Mouse (Mus musculus) brain, embryonic 14.5 days (tissue): ENCODE measurements around the gene B3gntl1. TPM values are rescaled to one million over a fixed set of nuclear protein-coding genes. Genes with fewer than 3 reads are reported as not detected.

Source experiments
- DNase-seq: peaks from one replicate; pipeline ENCODE4 v3.0.0-alpha.2; 2011; ENCODE audit warnings: low read depth
- CTCF ChIP-seq: fragments of 200-500 bp; IDR thresholded peaks from 2 replicates; pipeline ENCODE4 v1.5.1; 2012; ENCODE audit warnings: inconsistent platforms, mild to moderate bottlenecking, moderate library complexity, borderline replicate concordance; ENCODE audit not compliant: insufficient read depth, insufficient read length; ENCODE audit errors: extremely low read depth
- POLR2A ChIP-seq: fragments of 200-500 bp; IDR thresholded peaks from 2 replicates; pipeline ENCODE4 v1.6.1; 2012; ENCODE audit warnings: mild to moderate bottlenecking, inconsistent platforms, borderline replicate concordance; ENCODE audit not compliant: poor library complexity, insufficient read depth, insufficient read length, severe bottlenecking; ENCODE audit errors: extremely low read depth
- polyA plus RNA-seq: library from polyadenylated mRNA; depleted of rRNA; stranded (reverse); fragments of >200 nt; gene quantifications from 2 replicates; pipeline ENCODE4 v1.2.3, GENCODE M21; 2012

The B3gntl1 gene
- polyA plus RNA-seq, 1 experiment, result 8.5 TPM

DNA sequence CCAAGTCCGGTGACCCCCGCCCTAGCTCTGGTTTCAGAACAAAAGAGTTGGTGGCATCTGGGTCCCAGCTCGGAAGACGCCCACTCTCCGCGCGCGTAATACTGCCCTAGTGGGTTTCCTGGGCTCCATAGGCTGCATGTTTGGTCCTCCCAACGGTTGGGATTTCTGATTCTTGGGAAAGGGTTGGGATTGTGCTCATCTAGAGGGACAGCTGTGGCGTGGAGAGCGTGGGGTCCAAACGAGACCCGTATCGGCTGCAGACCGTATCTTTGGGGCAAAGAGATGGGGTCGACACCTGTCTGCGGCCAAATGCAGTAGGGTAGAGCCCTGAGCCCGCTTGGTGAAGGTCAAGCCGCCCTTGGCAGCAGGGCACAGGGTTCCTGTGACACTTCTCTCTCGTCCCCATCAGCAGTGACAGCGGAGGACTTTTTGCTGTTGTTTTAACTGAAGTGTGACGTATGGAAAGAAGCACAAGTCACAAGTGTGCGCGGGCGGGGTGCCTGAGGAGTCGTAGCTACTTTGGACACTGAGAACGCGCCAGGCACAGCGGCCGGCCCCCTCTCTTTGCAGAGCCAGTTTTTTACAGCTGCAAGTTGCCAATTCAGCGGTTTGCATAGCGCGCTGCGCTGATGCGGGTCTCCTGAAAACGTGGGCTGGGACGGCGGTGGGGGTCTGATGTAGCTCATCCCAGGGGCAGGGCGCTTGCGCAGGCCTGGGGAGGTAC, 30.1 kb upstream of the B3gntl1 start:
- TF ChIP-seq POLR2A, result no peak
- TF ChIP-seq CTCF, result no peak
- peak; percentile 46 for DNase-seq

DNA sequence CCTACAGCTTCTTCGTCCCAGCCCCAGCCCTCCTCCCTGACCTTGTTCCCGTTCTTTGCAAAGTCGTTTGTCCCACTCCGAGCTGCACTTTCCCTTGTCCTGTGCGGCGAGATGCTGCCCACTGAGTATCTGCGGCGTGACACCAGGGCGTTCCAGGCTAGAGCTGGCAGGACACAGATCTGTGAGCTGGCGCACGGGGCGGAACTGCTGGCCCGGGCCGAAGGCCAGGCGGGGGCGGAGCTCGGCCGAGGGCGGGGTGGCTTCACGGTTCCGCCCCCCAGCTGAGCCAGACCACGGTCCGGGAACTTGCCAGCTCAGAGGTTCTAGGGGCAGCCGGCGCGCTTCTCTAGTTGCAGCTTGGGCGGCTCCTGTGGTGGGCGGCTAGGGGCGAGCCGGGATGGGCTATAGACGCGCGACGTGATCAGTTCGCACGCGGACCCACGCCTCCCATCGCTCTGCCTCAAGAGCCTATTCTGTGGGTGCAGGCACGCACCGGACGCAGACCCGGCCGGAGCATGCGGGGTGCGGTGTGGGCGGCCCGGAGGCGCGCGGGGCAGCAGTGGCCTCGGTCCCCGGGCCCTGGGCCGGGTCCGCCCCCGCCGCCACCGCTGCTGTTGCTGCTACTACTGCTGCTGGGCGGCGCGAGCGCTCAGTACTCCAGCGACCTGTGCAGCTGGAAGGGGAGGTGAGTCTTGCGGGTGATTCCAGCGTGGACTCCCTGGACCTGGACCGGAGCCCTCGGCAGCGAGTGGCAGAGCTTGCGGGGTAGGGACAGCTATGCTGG, 29.4 kb upstream of the B3gntl1 start:
- DNase-seq, result peak; percentile 84
- TF ChIP-seq POLR2A (no peak), CTCF (no peak)

DNA sequence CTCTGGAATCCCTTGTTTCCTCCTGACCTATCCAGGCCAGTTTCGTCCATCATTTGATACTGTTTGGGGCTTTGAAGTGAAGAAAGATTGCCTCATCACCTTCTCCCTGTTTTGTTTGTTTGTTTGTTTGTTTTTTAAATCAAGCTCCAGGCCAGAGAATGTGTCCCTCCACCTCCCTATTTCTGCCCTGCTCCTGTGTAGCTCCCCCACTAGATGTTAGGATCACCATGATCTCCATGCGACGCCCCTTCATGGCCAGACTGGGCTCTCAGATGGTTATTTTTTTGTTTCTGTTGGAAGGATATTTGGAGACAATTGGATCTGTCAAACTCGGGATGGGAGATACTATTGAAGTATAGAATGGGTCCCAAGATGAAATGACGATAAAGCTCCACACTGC, 28.3 kb upstream of the B3gntl1 start, which contains the start of gene Metrnl:
Metrnl (plus strand) TSS at position 301 of the 400 bp plus-strand sequence.
- no peak for TF ChIP-seq CTCF
- no peak for TF ChIP-seq POLR2A
- DNase-seq, result no peak

DNA sequence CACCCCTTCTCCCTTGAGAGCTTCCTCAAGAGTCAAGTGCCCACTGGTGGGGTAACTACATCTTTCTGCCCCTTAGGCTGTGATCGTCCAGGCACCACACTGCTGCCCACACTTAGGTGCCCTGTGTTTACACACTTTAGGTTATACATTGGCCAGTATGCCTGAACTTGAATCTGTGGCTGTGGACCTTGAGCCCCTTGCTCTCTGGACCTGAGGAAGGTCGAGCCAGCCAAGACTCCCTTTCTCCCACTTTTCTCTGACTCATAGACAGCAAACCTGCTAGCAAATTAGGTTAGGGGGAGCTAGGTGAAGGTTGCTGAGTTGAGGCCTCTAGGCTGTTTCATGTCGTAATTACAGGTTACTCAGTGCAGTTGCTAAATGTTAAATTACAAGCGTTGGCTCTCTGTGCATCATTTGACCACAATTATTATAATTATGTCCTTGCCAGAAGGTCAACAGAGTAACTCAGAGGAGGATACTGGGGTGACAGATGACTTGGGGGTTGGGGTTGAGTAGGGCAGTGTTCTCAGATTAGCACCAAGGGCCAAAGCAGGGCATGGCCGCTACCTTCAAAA, 25.5 kb upstream of the B3gntl1 start:
- TF ChIP-seq CTCF (no peak), POLR2A (no peak)

DNA sequence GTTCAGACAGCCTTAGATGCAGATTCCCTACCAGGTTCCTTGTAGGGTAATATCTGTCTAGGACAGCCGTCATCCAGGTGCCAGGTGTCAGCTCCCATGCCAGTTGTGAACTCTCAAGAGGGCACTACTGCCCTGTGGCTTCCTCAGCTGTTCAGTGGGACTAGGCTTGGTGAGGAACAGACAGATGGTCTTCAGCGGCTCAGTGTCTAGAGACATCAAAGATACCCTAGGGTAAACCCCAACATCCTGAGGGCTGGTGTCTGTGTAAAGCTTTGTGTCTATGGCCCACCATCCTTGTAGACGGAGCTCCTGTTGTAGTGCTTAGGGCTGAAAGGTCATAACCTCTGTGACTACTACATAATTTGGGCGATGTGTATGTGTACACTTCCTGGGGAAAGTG, 24.3 kb upstream of the B3gntl1 start:
- TF ChIP-seq CTCF, result no peak
- no peak for TF ChIP-seq POLR2A
- no peak for DNase-seq

More for the DNA sequence above, 25.5 kb upstream of the B3gntl1 start:
- DNase-seq, result no peak

DNA sequence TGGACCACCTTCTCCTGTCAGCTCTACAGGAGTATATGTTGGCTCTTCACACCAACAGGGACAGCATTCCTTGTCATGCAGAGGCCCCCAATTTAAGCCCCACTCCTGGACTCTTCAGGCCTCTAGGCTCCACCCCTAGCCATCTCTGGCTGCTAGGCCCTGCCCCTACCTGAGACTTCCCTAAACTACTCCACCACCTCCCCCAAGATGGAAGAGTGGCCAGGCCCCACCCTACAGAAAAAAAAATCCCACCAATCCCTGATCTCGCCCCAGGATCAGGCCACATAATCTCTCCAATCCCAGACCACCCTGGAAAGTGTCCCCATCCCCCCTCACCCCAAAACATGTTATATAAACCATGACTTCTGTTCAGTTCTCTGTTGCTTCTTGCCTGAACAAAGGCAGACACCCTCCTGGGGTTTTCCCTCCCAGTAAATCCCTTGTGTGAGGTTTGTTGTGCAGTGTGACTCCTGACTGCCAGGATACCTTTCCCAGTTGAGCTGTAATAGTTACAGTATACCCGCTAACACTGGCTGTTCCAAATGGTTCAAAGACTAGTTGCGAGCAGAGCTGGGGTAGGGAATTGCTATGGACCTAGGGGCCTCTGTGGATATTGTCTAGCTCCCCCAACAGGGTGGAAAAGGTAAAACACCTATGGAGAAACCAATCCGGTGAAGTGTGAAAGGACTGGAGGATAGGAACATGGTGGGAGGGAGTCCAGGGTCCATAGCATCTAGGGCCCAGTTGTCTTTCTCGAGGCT, 22.5 kb upstream of the B3gntl1 start:
- no peak for DNase-seq
- no peak for TF ChIP-seq CTCF
- no peak for TF ChIP-seq POLR2A

DNA sequence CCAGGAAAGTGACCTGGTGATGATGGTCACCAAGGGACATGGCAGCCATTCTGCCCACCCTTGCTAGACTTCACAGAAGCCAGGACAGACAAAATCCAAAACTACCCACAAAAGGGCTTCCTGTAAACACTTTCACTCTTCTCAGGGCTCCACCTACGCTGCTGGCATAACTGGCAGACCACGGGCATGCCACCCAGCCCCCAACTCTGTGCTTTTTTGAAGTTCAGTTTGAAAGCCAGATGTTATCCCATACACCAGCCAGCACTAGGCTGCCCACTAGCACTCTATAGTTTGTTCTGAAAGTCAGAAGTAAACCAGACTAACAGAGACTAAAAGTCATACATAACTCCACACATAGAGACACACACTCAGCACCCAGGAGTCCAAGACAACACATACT, 15.1 kb upstream of the B3gntl1 start:
- DNase-seq, result no peak
- TF ChIP-seq CTCF, result no peak
- TF ChIP-seq POLR2A, result no peak

DNA sequence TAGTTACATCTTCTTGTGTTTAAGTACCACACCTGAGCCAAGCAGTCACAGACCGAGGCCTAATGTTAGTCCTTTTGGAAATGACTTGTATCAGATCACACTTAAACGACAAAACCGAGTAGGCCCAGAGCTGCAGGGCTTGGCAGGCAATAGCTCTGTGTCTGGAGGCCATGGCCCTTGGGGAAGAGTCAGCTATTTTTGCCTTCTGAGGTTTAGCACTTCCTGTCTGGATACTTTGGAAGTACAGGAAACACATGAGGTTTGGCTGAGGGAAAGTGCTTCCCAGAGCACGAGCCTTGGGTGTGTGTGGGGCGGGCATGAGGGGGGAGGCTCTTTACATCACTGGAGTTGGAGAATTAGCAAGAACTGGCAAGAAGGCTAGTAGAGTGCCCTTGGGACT, 13.7 kb upstream of the B3gntl1 start:
- DNase-seq, result no peak

DNA sequence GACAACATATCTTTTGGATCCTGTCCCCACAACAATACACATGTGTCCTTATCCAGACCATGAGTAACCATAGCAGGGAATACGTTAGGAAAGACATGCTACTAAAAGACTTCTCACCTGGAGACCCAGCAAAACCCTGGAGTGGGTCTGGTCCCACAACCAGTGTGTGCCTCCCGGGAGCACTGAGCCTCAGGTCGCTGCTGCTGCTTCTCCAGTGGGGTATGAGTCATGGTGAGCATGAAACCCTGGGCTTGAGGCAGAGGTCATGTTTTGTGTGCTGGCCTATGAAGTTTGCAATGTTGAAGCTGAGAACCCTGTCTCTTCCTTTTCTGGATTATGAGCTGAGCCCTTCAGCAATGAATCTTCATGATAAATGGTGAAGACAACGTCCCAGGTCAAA, 13.1 kb upstream of the B3gntl1 start:
- no peak for DNase-seq
- TF ChIP-seq CTCF, result no peak
- no peak for TF ChIP-seq POLR2A

More for the DNA sequence above, 13.7 kb upstream of the B3gntl1 start:
- TF ChIP-seq CTCF (no peak), POLR2A (no peak)

DNA sequence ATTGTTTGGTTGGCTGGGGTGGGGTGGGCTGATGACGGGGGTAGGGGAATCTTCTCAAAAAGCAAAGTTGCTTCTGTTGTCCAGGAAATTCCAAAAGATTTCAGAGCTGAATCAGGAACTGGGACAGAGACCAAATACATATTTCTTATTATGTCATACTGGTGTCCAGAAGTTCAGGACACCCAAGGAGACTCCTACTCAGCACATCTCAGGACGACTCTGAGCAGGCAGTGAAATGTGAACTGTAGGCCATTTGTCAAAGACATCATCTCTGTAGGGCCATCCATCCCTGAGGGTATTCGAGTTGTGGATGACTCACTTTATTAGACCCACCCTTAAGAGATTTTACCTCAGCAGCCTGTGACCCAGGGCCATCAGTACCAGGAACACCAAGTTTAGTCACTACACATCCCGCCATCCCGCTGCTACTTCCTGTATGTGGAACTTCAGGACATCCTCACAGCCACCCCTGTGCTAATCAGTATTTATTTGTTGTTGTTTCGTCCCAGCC, 12.6 kb upstream of the B3gntl1 start:
- DNase-seq, result no peak
- no peak for TF ChIP-seq POLR2A
- no peak for TF ChIP-seq CTCF
